8 mouse cellular contexts compared by ENCODE assay signal in genomic region chr19:10304395-10304794, GRCm38 (mm10). TPM values are rescaled to one million over a fixed set of nuclear protein-coding genes. Genes with fewer than 3 reads are reported as not detected.
DNase-seq lines count a peak whose midpoint lies in the region; ATAC-seq and TF ChIP-seq lines count a peak whose summit lies in the region.

No protein-coding gene starts in this region.

- no peak overlapping the region for H3K27ac ChIP-seq in lung, embryonic 15.5 days
- H3K27ac ChIP-seq in intestine, postnatal 0 days (ENCODE audit: low read depth, low read length) = no peak overlapping the region
- H3K27ac ChIP-seq in neural tube, embryonic 14.5 days (ENCODE audit: low read depth, low read length) = no peak overlapping the region

- H3K4me1 ChIP-seq in lung, embryonic 15.5 days = peaks cover 44% of the 10 kb centered on the region
- H3K4me1 ChIP-seq in intestine, postnatal 0 days (replicated peaks; ENCODE audit: control insufficient read depth, insufficient read depth, low read length) = no peaks in the 10 kb centered on the region
- peaks cover 7% of the 10 kb centered on the region; the same call in 1 of the 2 replicates for H3K4me1 ChIP-seq in neural tube, embryonic 14.5 days (ENCODE audit: control insufficient read depth, insufficient read depth, low read length)

- H3K4me3 ChIP-seq in lung, embryonic 15.5 days = peak overlapping the region; percentile 87
- peak overlapping the region; percentile 66 for H3K4me3 ChIP-seq in intestine, postnatal 0 days (ENCODE audit: low read depth, low read length)
- H3K4me3 ChIP-seq in neural tube, embryonic 14.5 days (ENCODE audit: low read depth, low read length) = peak overlapping the region; percentile 84

- H3K4me2 ChIP-seq in lung, embryonic 15.5 days = peak overlapping the region; percentile 95
- H3K4me2 ChIP-seq in intestine, postnatal 0 days (replicated peaks; ENCODE audit: low read depth) = peak overlapping the region; percentile 98
- H3K4me2 ChIP-seq in neural tube, embryonic 14.5 days (ENCODE audit: low read depth, low read length) = peak overlapping the region; percentile 62

- H3K27me3 ChIP-seq in lung, embryonic 15.5 days = no peaks in the 10 kb centered on the region; the same call in 1 of the 2 replicates
- no peaks in the 10 kb centered on the region; the same call in 1 of the 2 replicates for H3K27me3 ChIP-seq in intestine, postnatal 0 days (replicated peaks; ENCODE audit: control insufficient read depth, insufficient read depth, low read length)
- H3K27me3 ChIP-seq in neural tube, embryonic 14.5 days (ENCODE audit: control insufficient read depth, insufficient read depth, low read length) = no peaks in the 10 kb centered on the region

- no peak for TF ChIP-seq CTCF in intestine, postnatal 0 days (IDR thresholded peaks at IDR 0.05; ENCODE audit: low read depth)

- 5% methylated on average over 37 of the region's 37 CpGs for WGBS in lung, embryonic 15.5 days
- WGBS in intestine, postnatal 0 days = 6% methylated on average over 37 of the region's 37 CpGs
- 7% methylated on average over 37 of the region's 37 CpGs for WGBS in neural tube, embryonic 14.5 days

- H3K36me3 ChIP-seq in lung, embryonic 15.5 days = no peaks in the 10 kb centered on the region
- H3K36me3 ChIP-seq in intestine, postnatal 0 days (ENCODE audit: control insufficient read depth, insufficient read depth) = no peaks in the 10 kb centered on the region
- no peaks in the 10 kb centered on the region for H3K36me3 ChIP-seq in neural tube, embryonic 14.5 days (ENCODE audit: control insufficient read depth, insufficient read depth, low read length)

- H3K9ac ChIP-seq in lung, embryonic 15.5 days = peak overlapping the region; percentile 80
- peak overlapping the region; percentile 59 for H3K9ac ChIP-seq in intestine, postnatal 0 days (ENCODE audit: low read depth, low read length)
- H3K9ac ChIP-seq in neural tube, embryonic 14.5 days (replicated peaks; ENCODE audit: low read depth, low read length) = peak overlapping the region; percentile 93

- peak; percentile 28 for DNase-seq in adrenal gland, postnatal 14 days
- no peak for DNase-seq in adrenal gland, adult 18-20 months (ENCODE audit: low spot score in 2 of 2)
- no peak for DNase-seq in lung, adult 18-20 months
- DNase-seq in embryo, embryonic 10.5 days (ENCODE audit: low spot score) = no peak
- DNase-seq in ovary, postnatal 14 days (ENCODE audit: low spot score) = no peak

- ATAC-seq in lung, embryonic 15.5 days (ENCODE audit: borderline replicate concordance, extremely low read depth, low FRiP score, low TSS enrichment) = peak; percentile 21; the same call in 1 of the 2 replicates
- ATAC-seq in intestine, postnatal 0 days = peak; percentile 39
- peak; percentile 69 for ATAC-seq in neural tube, embryonic 14.5 days (ENCODE audit: low read depth)

- H3K9me3 ChIP-seq in lung, embryonic 15.5 days = no peaks in the 10 kb centered on the region
- H3K9me3 ChIP-seq in intestine, postnatal 0 days (ENCODE audit: control insufficient read depth) = no peaks in the 10 kb centered on the region
- H3K9me3 ChIP-seq in neural tube, embryonic 14.5 days (ENCODE audit: control insufficient read depth, low read length) = no peaks in the 10 kb centered on the region

RNA-seq across cellular contexts. Expression of gene Dagla, which starts 0.3 kb away (rescaled TPM):
- total RNA-seq in adrenal gland, postnatal 14 days (2021) = 5.5 and 7.4 TPM in 2 replicates
- total RNA-seq in adrenal gland, adult 18-20 months (2021) = 10 to 100 TPM in 1 of 2 experiments, 1 to 10 TPM in 1; 6.2 to 12.5 TPM
- 3.1 and 3.2 TPM in 2 replicates for polyA plus RNA-seq in lung, embryonic 15.5 days (2015; fragmentation: Nextera tagmentation; extraction: Ambion mirVana)
- polyA plus RNA-seq in intestine, postnatal 0 days (2015; fragmentation: Nextera tagmentation; extraction: Ambion mirVana) = 1.3 TPM in 2 replicates
- 7.8 and 8.9 TPM in 2 replicates for polyA plus RNA-seq in neural tube, embryonic 14.5 days (2014; fragmentation: Nextera tagmentation; extraction: Ambion mirVana)
